Mouse (Mus musculus): Measurements from ENCODE around the gene Etl4.

DNA sequence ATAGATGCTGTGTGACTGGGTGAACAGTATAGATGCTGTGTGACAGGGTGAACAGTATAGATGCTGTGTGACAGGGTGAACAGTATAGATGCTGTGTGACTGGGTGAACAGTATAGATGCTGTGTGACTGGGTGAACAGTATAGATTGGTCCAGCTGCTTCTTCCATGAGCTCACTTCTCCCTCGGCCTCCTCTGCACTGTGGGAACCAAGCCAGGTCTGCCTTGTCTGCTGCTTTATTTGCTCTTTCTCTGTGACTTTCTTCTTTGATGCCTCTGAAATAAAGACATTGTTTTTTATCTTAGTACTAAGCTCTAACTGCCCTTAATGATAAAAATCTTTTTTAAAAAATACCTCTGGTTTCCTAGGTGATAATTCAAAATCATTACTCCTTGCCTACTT is 195.9 kb downstream of the Etl4 start:
- TF ChIP-seq USF1 (IDR thresholded peaks at IDR 0.05; ENCODE audit: low read depth, low read length) (no peak), CTCF (IDR thresholded peaks at IDR 0.05 in 2 of 3, conservative IDR thresholded peaks at IDR 0.05 in 1 of 3; ENCODE audit: control insufficient read depth in 1 of 3, insufficient read depth in 1 of 3, low read depth in 2 of 3, low read length in 3 of 3, poor library complexity in 1 of 3, severe bottlenecking in 1 of 3) (no peak), POLR2AphosphoS2 (IDR thresholded peaks at IDR 0.05; ENCODE audit: low read length) (no peak), ETS1 (IDR thresholded peaks at IDR 0.05; ENCODE audit: low read depth, low read length) (no peak), TCF12 (IDR thresholded peaks at IDR 0.05; ENCODE audit: low read depth, low read length) (no peak), JUND (IDR thresholded peaks at IDR 0.05; ENCODE audit: low read depth, low read length) (no peak)
